Mouse (Mus musculus) myocyte (in vitro differentiated cells): ENCODE measurements at regions not wholly inside any gene's neighbourhood (a gene's known extent, or its start where the extent isn't known, plus 50 kb on each side); places are given as distances from the start of the nearest gene placed in this dataset.

Experiments used
- H3K27me3 ChIP-seq: one replicate; pipeline ENCODE4 v1.6.1; 2011; ENCODE audit not compliant: control insufficient read depth, insufficient read depth, insufficient read length
- H3K36me3 ChIP-seq: one replicate; pipeline ENCODE4 v1.6.1; 2011; ENCODE audit not compliant: control insufficient read depth, insufficient read depth
- H3K4me2 ChIP-seq: one replicate; pipeline ENCODE4 v1.6.1; 2011; ENCODE audit warnings: low read depth, control low read depth
- H3K4me3 ChIP-seq: one replicate; pipeline ENCODE4 v1.5.1; 2011; ENCODE audit warnings: mild to moderate bottlenecking, control low read depth, moderate library complexity
- H3K79me2 ChIP-seq: one replicate; pipeline ENCODE4 v1.6.1; 2011; ENCODE audit not compliant: control insufficient read depth, insufficient read depth
- H3ac ChIP-seq: one replicate; pipeline ENCODE4 v1.6.1; 2011; ENCODE audit not compliant: control insufficient read depth, insufficient read length
- CEBPB ChIP-seq: IDR thresholded peaks from 2 replicates; pipeline ENCODE4 v1.6.1; 2011; ENCODE audit warnings: mild to moderate bottlenecking, moderate library complexity; ENCODE audit not compliant: poor library complexity, insufficient read depth, severe bottlenecking
- E2F4 ChIP-seq: IDR thresholded peaks from one replicate; pipeline ENCODE4 v1.6.1; 2011; ENCODE audit warnings: mild to moderate bottlenecking, control low read depth, moderate library complexity; ENCODE audit not compliant: insufficient read depth
- MAX ChIP-seq: IDR thresholded peaks from one replicate; pipeline ENCODE4 v1.6.1; 2011; ENCODE audit warnings: low read depth, mild to moderate bottlenecking, control low read depth
- MYOD1 ChIP-seq, 3 experiments: IDR thresholded peaks; one replicate each; pipeline ENCODE4 v1.6.1; 2011; ENCODE audit warnings: control low read depth in 2 of 3, low read depth in 2 of 3, mild to moderate bottlenecking in 2 of 3, moderate library complexity in 1 of 3; ENCODE audit not compliant: insufficient read length in 2 of 3, control insufficient read depth in 1 of 3
- MYOG ChIP-seq, 3 experiments: IDR thresholded peaks; one replicate each; pipeline ENCODE4 v1.6.1; 2011; ENCODE audit warnings: control low read depth in 2 of 3, low read depth in 2 of 3, mild to moderate bottlenecking in 2 of 3; ENCODE audit not compliant: insufficient read length in 2 of 3, control insufficient read depth in 1 of 3, insufficient read depth in 1 of 3
- POLR2A ChIP-seq: IDR thresholded peaks from one replicate; pipeline ENCODE4 v1.6.1; 2011; ENCODE audit warnings: low read depth, mild to moderate bottlenecking, control low read depth, moderate library complexity; ENCODE audit not compliant: insufficient read length
- POLR2AphosphoS2 ChIP-seq: IDR thresholded peaks from one replicate; pipeline ENCODE4 v1.6.1; 2011; ENCODE audit warnings: low read depth, control low read depth; ENCODE audit not compliant: insufficient read length
- REST ChIP-seq: IDR thresholded peaks from one replicate; pipeline ENCODE4 v1.6.1; 2011; ENCODE audit warnings: mild to moderate bottlenecking, control low read depth, moderate library complexity; ENCODE audit not compliant: insufficient read depth, insufficient read length
- SRF ChIP-seq: IDR thresholded peaks from one replicate; pipeline ENCODE4 v1.6.1; 2011; ENCODE audit warnings: low read depth; ENCODE audit not compliant: control insufficient read depth, insufficient read length
- TCF12 ChIP-seq: IDR thresholded peaks from one replicate; pipeline ENCODE4 v1.6.1; 2011; ENCODE audit warnings: mild to moderate bottlenecking, control low read depth; ENCODE audit not compliant: poor library complexity, insufficient read depth, severe bottlenecking
- TCF3 ChIP-seq: IDR thresholded peaks from one replicate; pipeline ENCODE4 v1.6.1; 2011; ENCODE audit warnings: low read depth, control low read depth; ENCODE audit not compliant: insufficient read length
- USF1 ChIP-seq: IDR thresholded peaks from one replicate; pipeline ENCODE4 v1.6.1; 2011; ENCODE audit warnings: low read depth, mild to moderate bottlenecking, control low read depth, moderate library complexity

DNA sequence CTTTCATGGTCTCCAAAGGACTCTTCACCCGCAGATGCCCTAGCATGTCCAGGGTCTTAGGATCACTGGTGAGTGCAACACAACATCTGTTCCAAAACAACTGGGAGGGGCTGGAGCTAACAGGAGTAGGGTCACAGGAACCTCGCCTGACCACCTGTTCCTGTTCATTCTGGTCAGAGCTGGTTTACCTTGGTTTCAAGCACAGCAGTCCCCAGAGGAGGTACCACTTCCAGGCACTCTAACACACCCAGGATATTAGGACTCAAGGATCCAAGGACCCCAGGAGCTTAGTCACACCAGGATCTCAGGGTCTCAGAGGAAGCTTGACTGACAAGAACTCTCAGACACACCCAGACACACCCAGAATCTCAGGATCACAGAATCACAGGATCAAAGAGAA is 94.9 kb upstream of the Plscr5 start:
- TF ChIP-seq MYOD1 (IDR thresholded peaks at IDR 0.05; ENCODE audit: control insufficient read depth in 1 of 3, insufficient read length in 2 of 3, low read depth in 2 of 3) (no peak), MYOG (IDR thresholded peaks at IDR 0.05; ENCODE audit: control insufficient read depth in 1 of 3, insufficient read depth in 1 of 3, insufficient read length in 2 of 3, low read depth in 2 of 3) (no peak), USF1 (no peak), POLR2A (no peak), TCF3 (no peak), CEBPB (no peak), SRF (no peak), POLR2AphosphoS2 (no peak), REST (no peak)
- Histone ChIP-seq H3K27me3 (no peaks in the 10 kb centered on the region), H3K4me3 (no peak overlapping the region), H3K4me2 (no peak overlapping the region), H3K79me2 (no peaks in the 10 kb centered on the region), H3ac (no peak overlapping the region), H3K36me3 (no peaks in the 10 kb centered on the region)

DNA sequence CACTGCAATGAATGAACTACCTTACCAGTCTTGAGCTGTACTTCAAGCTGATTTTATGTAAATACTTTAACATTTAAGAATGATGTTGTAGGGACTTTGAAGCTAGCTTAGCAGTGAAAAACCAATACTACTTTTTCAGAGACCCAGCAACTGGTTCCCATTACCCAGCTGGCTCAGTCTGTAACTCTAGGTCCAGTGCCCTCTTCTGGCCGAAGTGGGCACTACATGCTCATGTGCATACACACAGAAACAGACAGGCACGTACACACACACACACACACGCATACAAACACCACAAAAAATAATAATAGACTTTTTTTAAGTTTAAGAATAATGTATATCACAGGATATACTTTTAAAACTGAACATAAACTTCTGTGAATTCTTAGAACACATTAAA is 63.2 kb upstream of the Plscr5 start:
- no peak for TF ChIP-seq MYOD1 (IDR thresholded peaks at IDR 0.05; ENCODE audit: control insufficient read depth in 1 of 3, insufficient read length in 2 of 3, low read depth in 2 of 3)
- TF ChIP-seq POLR2AphosphoS2 = no peak
- no peak for TF ChIP-seq MYOG (IDR thresholded peaks at IDR 0.05; ENCODE audit: control insufficient read depth in 1 of 3, insufficient read depth in 1 of 3, insufficient read length in 2 of 3, low read depth in 2 of 3)
- TF ChIP-seq USF1 = no peak
- no peak for TF ChIP-seq SRF
- no peak for TF ChIP-seq POLR2A
- Histone ChIP-seq H3K27me3 (no peaks in the 10 kb centered on the region), H3K4me2 (no peak overlapping the region), H3ac (no peak overlapping the region), H3K4me3 (no peak overlapping the region), H3K79me2 (no peaks in the 10 kb centered on the region), H3K36me3 (no peaks in the 10 kb centered on the region)

DNA sequence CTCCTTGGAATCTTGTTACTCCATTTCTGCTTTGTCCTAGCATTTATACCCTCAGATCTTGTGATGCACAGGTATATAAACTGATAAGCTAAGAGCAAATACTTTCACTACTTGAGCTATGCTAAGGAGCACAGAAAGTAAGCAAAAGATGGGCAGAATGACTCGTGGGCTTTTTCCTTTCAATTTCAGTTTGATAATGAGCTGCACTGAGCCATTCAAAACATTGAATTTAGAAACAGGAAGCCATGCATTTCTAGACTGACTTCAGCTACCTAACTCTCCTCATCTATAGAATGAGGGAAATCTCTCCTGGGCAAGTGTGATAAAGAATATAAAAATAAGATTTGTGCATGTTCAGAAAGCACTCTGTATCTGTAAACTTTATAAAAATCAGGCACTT is 62.3 kb upstream of the Plscr5 start:
- Histone ChIP-seq H3K36me3 (no peaks in the 10 kb centered on the region), H3K79me2 (no peaks in the 10 kb centered on the region), H3K27me3 (no peaks in the 10 kb centered on the region), H3K4me3 (no peak overlapping the region), H3K4me2 (peak overlapping the region; percentile 43), H3ac (no peak overlapping the region)
- no peak for TF ChIP-seq POLR2A
- TF ChIP-seq REST = no peak
- TF ChIP-seq TCF12 = no peak
- TF ChIP-seq MAX = no peak

DNA sequence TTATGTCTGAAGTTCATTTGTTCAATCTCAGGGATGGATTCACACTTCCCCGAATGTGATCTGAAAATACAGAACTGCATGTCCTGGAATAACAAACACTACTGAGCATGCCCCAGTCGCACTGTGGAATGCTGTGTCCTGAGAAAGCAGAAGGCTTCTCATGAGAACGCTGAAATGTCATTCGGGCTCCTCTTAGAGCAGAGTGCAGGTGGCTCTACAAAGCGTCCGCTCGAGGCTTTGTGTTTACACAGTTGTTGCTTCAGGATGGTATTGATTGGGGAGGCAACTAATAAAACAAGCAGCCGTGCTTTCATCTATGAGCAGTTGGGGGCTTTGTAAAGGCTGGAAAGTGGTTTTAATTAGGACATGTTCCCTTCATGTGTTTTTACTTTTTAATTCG is 60.3 kb upstream of the Plscr5 start:
- H3K4me2 ChIP-seq = no peak overlapping the region
- no peak overlapping the region for H3ac ChIP-seq
- no peaks in the 10 kb centered on the region for H3K79me2 ChIP-seq
- no peak for TF ChIP-seq POLR2AphosphoS2
- TF ChIP-seq USF1 = no peak
- TF ChIP-seq MYOD1 (IDR thresholded peaks at IDR 0.05; ENCODE audit: control insufficient read depth in 1 of 3, insufficient read length in 2 of 3, low read depth in 2 of 3) = no peak
- no peak for TF ChIP-seq E2F4
- no peaks in the 10 kb centered on the region for H3K36me3 ChIP-seq
- no peaks in the 10 kb centered on the region for H3K27me3 ChIP-seq
- H3K4me3 ChIP-seq = no peak overlapping the region

DNA sequence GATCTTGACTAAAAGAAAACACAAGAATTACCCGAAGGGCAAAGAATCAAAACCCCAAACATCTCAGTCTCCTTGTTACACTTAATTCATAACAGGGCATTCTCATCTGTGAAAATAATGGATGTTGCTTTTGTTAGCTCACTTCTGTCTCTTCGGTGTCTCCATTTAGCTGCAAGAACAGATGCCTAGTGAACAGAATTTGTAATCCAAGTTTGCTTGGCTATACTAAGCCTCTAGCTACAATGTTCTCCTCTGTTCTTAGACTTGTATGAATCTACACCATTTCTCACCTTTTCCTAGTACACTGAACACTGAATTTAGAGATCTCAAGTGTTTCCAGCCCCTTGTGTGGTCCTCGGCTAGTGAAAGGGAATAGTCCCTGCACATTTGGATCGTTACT is 50.8 kb upstream of the Plscr5 start:
- no peak overlapping the region for H3K4me3 ChIP-seq
- H3ac ChIP-seq = no peak overlapping the region
- no peaks in the 10 kb centered on the region for H3K79me2 ChIP-seq
- H3K4me2 ChIP-seq = no peak overlapping the region
- H3K36me3 ChIP-seq = no peaks in the 10 kb centered on the region
- TF ChIP-seq MYOD1 (IDR thresholded peaks at IDR 0.05; ENCODE audit: control insufficient read depth in 1 of 3, insufficient read length in 2 of 3, low read depth in 2 of 3) = no peak
- TF ChIP-seq POLR2AphosphoS2 = no peak
- no peak for TF ChIP-seq CEBPB
- no peak for TF ChIP-seq MAX
- TF ChIP-seq SRF = no peak
- no peak for TF ChIP-seq USF1
- TF ChIP-seq MYOG (IDR thresholded peaks at IDR 0.05; ENCODE audit: control insufficient read depth in 1 of 3, insufficient read depth in 1 of 3, insufficient read length in 2 of 3, low read depth in 2 of 3) = no peak
- TF ChIP-seq E2F4 = no peak
- H3K27me3 ChIP-seq = no peaks in the 10 kb centered on the region
